Comparison of ENCODE assay signal across 8 mouse cellular contexts in the genomic region with DNA sequence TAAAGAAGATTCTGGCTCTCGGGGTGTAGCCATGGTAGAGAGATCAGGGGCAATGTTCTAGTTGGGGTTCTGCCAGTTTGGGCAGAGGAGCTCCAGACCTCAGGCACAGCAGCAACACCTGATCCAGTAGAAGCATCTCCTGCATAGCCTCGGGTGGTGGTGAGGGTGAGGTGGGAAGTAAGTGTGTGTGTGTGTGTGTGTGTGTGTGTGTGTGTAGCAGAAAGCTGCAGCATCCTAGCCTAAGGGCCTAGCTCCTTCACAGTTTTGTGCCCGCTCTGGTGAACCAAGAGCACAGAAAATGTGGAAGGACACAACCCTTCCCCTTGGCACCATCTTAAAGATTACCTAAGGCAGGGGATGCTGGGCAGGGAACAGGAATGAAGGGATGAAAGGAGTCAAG. TPM values are rescaled to one million over a fixed set of nuclear protein-coding genes. Genes with fewer than 3 reads are reported as not detected.
DNase-seq lines count a peak whose midpoint lies in the region; ATAC-seq and TF ChIP-seq lines count a peak whose summit lies in the region.

No protein-coding gene starts in this region.

- H3K4me2 ChIP-seq in lung, postnatal 0 days (replicated peaks; ENCODE audit: low read depth, low read length) = peak overlapping the region; percentile 86

- ATAC-seq in lung, postnatal 0 days = no peak; the same call in 1 of the 2 replicates

- H3K27ac ChIP-seq in lung, postnatal 0 days (ENCODE audit: low read length) = no peak overlapping the region
- H3K27ac ChIP-seq in limb, embryonic 10.5 days = no peak overlapping the region
- H3K27ac ChIP-seq in olfactory bulb, adult 2 months (ENCODE audit: insufficient read depth, low read depth, low read length) = no peak overlapping the region

- peak overlapping the region; percentile 86; the same call in 1 of the 2 replicates for H3K4me3 ChIP-seq in lung, postnatal 0 days (ENCODE audit: low read depth, low read length)
- peak overlapping the region; percentile 89 for H3K4me3 ChIP-seq in erythroblast, embryonic 14.5 days (replicated peaks)
- peak overlapping the region; percentile 98 for H3K4me3 ChIP-seq in limb, embryonic 10.5 days
- peak overlapping the region; percentile 57; the same call in 1 of the 2 replicates for H3K4me3 ChIP-seq in olfactory bulb, adult 2 months (ENCODE audit: insufficient read depth, low read depth, low read length)

- no peak for TF ChIP-seq CTCF in lung, postnatal 0 days (IDR thresholded peaks at IDR 0.05)
- no peak for TF ChIP-seq CTCF in olfactory bulb, adult 2 months (IDR thresholded peaks at IDR 0.05; ENCODE audit: insufficient read depth, low read depth, low read length)

- H3K4me1 ChIP-seq in lung, postnatal 0 days (ENCODE audit: insufficient read depth, low read depth, low read length) = peaks cover 7% of the 10 kb centered on the region; the same call in 1 of the 2 replicates
- peaks cover 26% of the 10 kb centered on the region for H3K4me1 ChIP-seq in erythroblast, embryonic 14.5 days (ENCODE audit: control insufficient read depth)
- H3K4me1 ChIP-seq in limb, embryonic 10.5 days = peaks cover 25% of the 10 kb centered on the region
- H3K4me1 ChIP-seq in olfactory bulb, adult 2 months (ENCODE audit: control insufficient read depth, insufficient read depth, low read length) = peaks cover 20% of the 10 kb centered on the region

- H3K9ac ChIP-seq in lung, postnatal 0 days (replicated peaks; ENCODE audit: low read depth) = no peak overlapping the region

- WGBS in lung, postnatal 0 days = 41% methylated on average over 3 of the region's 3 CpGs
- WGBS in limb, embryonic 10.5 days = 52% methylated on average over 3 of the region's 3 CpGs
- WGBS in olfactory bulb, adult 2 months = 36% methylated on average over 3 of the region's 3 CpGs

- H3K9me3 ChIP-seq in lung, postnatal 0 days (ENCODE audit: low read length) = no peaks in the 10 kb centered on the region
- no peaks in the 10 kb centered on the region for H3K9me3 ChIP-seq in erythroblast, embryonic 14.5 days (ENCODE audit: control insufficient read depth, low read length)
- H3K9me3 ChIP-seq in limb, embryonic 10.5 days (replicated peaks) = no peaks in the 10 kb centered on the region

- H3K27me3 ChIP-seq in lung, postnatal 0 days (replicated peaks; ENCODE audit: insufficient read depth, low read length) = no peaks in the 10 kb centered on the region
- no peaks in the 10 kb centered on the region; the same call in 1 of the 2 replicates for H3K27me3 ChIP-seq in erythroblast, embryonic 14.5 days (ENCODE audit: control insufficient read depth)
- H3K27me3 ChIP-seq in limb, embryonic 10.5 days (ENCODE audit: low read depth, poor library complexity, severe bottlenecking) = peaks cover 12% of the 10 kb centered on the region; the same call in 1 of the 2 replicates

- no peak for TF ChIP-seq EP300 in lung, postnatal 0 days (IDR thresholded peaks at IDR 0.05)

- H3K36me3 ChIP-seq in lung, postnatal 0 days (ENCODE audit: insufficient read depth, low read length) = no peaks in the 10 kb centered on the region
- peaks cover 3% of the 10 kb centered on the region for H3K36me3 ChIP-seq in erythroblast, embryonic 14.5 days (ENCODE audit: control insufficient read depth)
- H3K36me3 ChIP-seq in limb, embryonic 10.5 days = peaks cover 2% of the 10 kb centered on the region; the same call in 1 of the 2 replicates

- no peak for DNase-seq in lung, postnatal 0 days (ENCODE audit: low spot score)
- no peak for DNase-seq in lung, adult 18-20 months
- no peak for DNase-seq in limb, embryonic 10.5 days (ENCODE audit: low spot score)
- no peak for DNase-seq in layer of hippocampus, postnatal 14 days (ENCODE audit: low spot score in 2 of 2)
- DNase-seq in ovary, postnatal 36 days (ENCODE audit: low spot score) = no peak
- no peak for DNase-seq in frontal cortex, postnatal 36 days (ENCODE audit: low spot score in 2 of 2)

- no peak for TF ChIP-seq POLR2A in olfactory bulb, adult 2 months (IDR thresholded peaks at IDR 0.05; ENCODE audit: insufficient read depth, low read depth, low read length)

RNA-seq across cellular contexts. Expression of a gene that starts 0.5 kb away (rescaled TPM):
- polyA plus RNA-seq in lung, postnatal 0 days (2015; fragmentation: Nextera tagmentation; extraction: Ambion mirVana) = 11.0 and 11.2 TPM in 2 replicates
- 0.40 and 0.45 TPM in 2 replicates for polyA plus RNA-seq in erythroblast, embryonic 14.5 days (2012)
- polyA plus RNA-seq in limb, embryonic 10.5 days (2016; fragmentation: Nextera tagmentation; extraction: Ambion mirVana) = 12.5 and 12.9 TPM in 2 replicates
- not detected in 2 replicates for polyA plus RNA-seq in olfactory bulb, adult 2 months (2012; ENCODE audit: insufficient read depth, insufficient read length, low replicate concordance, missing spikeins)
- total RNA-seq in layer of hippocampus, postnatal 14 days (2021) = 10 to 100 TPM; 11.6 to 12.6 TPM

RNA-seq across cellular contexts. Expression of a gene that starts 34.8 kb away (rescaled TPM):
- 6.3 and 7.3 TPM in 2 replicates for polyA plus RNA-seq in lung, postnatal 0 days (2015; fragmentation: Nextera tagmentation; extraction: Ambion mirVana)
- polyA plus RNA-seq in erythroblast, embryonic 14.5 days (2012) = 0.04 and 0.05 TPM in 2 replicates
- polyA plus RNA-seq in limb, embryonic 10.5 days (2016; fragmentation: Nextera tagmentation; extraction: Ambion mirVana) = 1.8 and 2.4 TPM in 2 replicates
- not detected in 2 replicates for polyA plus RNA-seq in olfactory bulb, adult 2 months (2012; ENCODE audit: insufficient read depth, insufficient read length, low replicate concordance, missing spikeins)
- total RNA-seq in layer of hippocampus, postnatal 14 days (2021) = 10 to 100 TPM; 24.2 to 28.6 TPM

RNA-seq across cellular contexts. Expression of a gene that starts 46.4 kb away (rescaled TPM):
- polyA plus RNA-seq in lung, postnatal 0 days (2015; fragmentation: Nextera tagmentation; extraction: Ambion mirVana) = 4.2 and 4.6 TPM in 2 replicates
- 0.63 and 3.0 TPM in 2 replicates for polyA plus RNA-seq in erythroblast, embryonic 14.5 days (2012)
- 6.2 and 6.5 TPM in 2 replicates for polyA plus RNA-seq in limb, embryonic 10.5 days (2016; fragmentation: Nextera tagmentation; extraction: Ambion mirVana)
- polyA plus RNA-seq in olfactory bulb, adult 2 months (2012; ENCODE audit: insufficient read depth, insufficient read length, low replicate concordance, missing spikeins) = not detected in 2 replicates
- total RNA-seq in layer of hippocampus, postnatal 14 days (2021) = 10 to 100 TPM; 44.6 to 48.5 TPM
